13 mouse cellular contexts compared by ENCODE assay signal in genomic region chr6:135662386-135662785, GRCm38 (mm10).
A peak's percentile ranks its signal among the peaks of the same experiment; 100 is the strongest.
DNase-seq lines count a peak whose midpoint lies in the region; ATAC-seq lines count a peak whose summit lies in the region.
"Had no signal": no experiment of that assay in that cellular context is flagged by ENCODE, and none has a peak within 500 bp of the region (broad histone marks: within the 10 kb centered on the region; RNA-seq: fewer than 3 reads in every experiment).

No protein-coding gene starts in this region.

- H3K9me3 ChIP-seq in embryonic facial prominence, embryonic 10.5 days, result no peaks in the 10 kb centered on the region
- H3K9me3 ChIP-seq: embryonic facial prominence, embryonic 15.5 days had no signal

- WGBS in embryonic facial prominence, embryonic 10.5 days, result 93% methylated on average over 3 of the region's 3 CpGs

- intact Hi-C loops in left cerebral cortex, postnatal 4 days (cut with DNase I), result no loop called here

- no peak overlapping the region for H3K4me3 ChIP-seq in embryonic facial prominence, embryonic 10.5 days
- H3K4me3 ChIP-seq: embryonic facial prominence, embryonic 15.5 days; heart, adult 2 months had no signal

- no peaks in the 10 kb centered on the region for H3K4me1 ChIP-seq in embryonic facial prominence, embryonic 10.5 days
- H3K4me1 ChIP-seq: embryonic facial prominence, embryonic 15.5 days had no signal

- no peaks in the 10 kb centered on the region for H3K27me3 ChIP-seq in embryonic facial prominence, embryonic 10.5 days (replicated peaks; ENCODE audit: low read depth, poor library complexity, severe bottlenecking)
- H3K27me3 ChIP-seq: embryonic facial prominence, embryonic 15.5 days had no signal

- H3K36me3 ChIP-seq in embryonic facial prominence, embryonic 10.5 days (replicated peaks), result no peaks in the 10 kb centered on the region
- H3K36me3 ChIP-seq: embryonic facial prominence, embryonic 15.5 days had no signal

- H3K27ac ChIP-seq in embryonic facial prominence, embryonic 10.5 days (replicated peaks), result no peak overlapping the region
- H3K27ac ChIP-seq: embryonic facial prominence, embryonic 15.5 days; heart, adult 2 months had no signal

- peak; percentile 7 for DNase-seq in cerebellum, adult 11-12 months
- no peak for DNase-seq in cerebellum, adult 11 months
- DNase-seq in cerebellum, postnatal 10 days, result peak; percentile 50 to 72
- peak; percentile 67 to 71 for DNase-seq in layer of hippocampus, adult 8-10 months (ENCODE audit: low spot score in 2 of 2)
- peak; percentile 25 for DNase-seq in left cerebral cortex, postnatal 4 days
- DNase-seq in embryonic facial prominence, embryonic 10.5 days (ENCODE audit: low spot score), result no peak
- DNase-seq in ovary, postnatal 10 days (ENCODE audit: low spot score), result no peak
- DNase-seq: heart, adult 2 months; heart, postnatal 36 days; kidney, postnatal 25 days; lung, adult 2 months had no signal

- ATAC-seq in activated CD4-positive, CD25-positive, alpha-beta regulatory T cell, adult 4 months, result no peak

Comparison
In these comparisons a context has a peak if more than half of its experiments do, and no peak if none do; other contexts are left out.
1. DNase-seq: peak in cerebellum, adult 11-12 months (single experiment), cerebellum, postnatal 10 days (2 of 2), layer of hippocampus, adult 8-10 months (2 of 2) and left cerebral cortex, postnatal 4 days (single experiment); none in cerebellum, adult 11 months (single experiment), embryonic facial prominence, embryonic 10.5 days (single experiment) and ovary, postnatal 10 days (single experiment).